Mouse (Mus musculus): Measurements from ENCODE around the gene Krtap5-3.
"Not testable (repeated sequence)": the region's sequence is repeated elsewhere in the genome, so short reads cannot be mapped to it uniquely, and the experiment has no call there.

The Krtap5-3 gene

GRCm38 (mm10) chr7:142201064-142201463, at the start of gene Krtap5-3:
Gene Krtap5-3 (plus strand): TSS chr7:142201364.
- no peak for DNase-seq (ENCODE audit: low spot score in 2 of 2)

- DNase-seq (ENCODE audit: low spot score in 2 of 2): no peak
These were observed 49.0 kb upstream of the Krtap5-3 start for GRCm38 (mm10) chr7:142152191-142152590.

GRCm38 (mm10) chr7:142155308-142155707, 45.9 kb upstream of the Krtap5-3 start:
- no peak for DNase-seq (ENCODE audit: low spot score in 2 of 2)

- DNase-seq (ENCODE audit: low spot score in 2 of 2): not testable (repeated sequence)
These were observed 44.2 kb upstream of the Krtap5-3 start, which contains the start of gene Gm29735 for GRCm38 (mm10) chr7:142157013-142157412. Gene Gm29735 (minus strand): TSS chr7:142157113.

- DNase-seq (ENCODE audit: low spot score in 2 of 2): no peak
These were observed 41.8 kb upstream of the Krtap5-3 start for GRCm38 (mm10) chr7:142159366-142159765.

GRCm38 (mm10) chr7:142165639-142166038, 35.5 kb upstream of the Krtap5-3 start, which contains the start of gene Gm4553:
Gene Gm4553 (minus strand): TSS chr7:142165739.
- not testable (repeated sequence) for DNase-seq (ENCODE audit: low spot score in 2 of 2)

- DNase-seq (ENCODE audit: low spot score in 2 of 2): no peak
These were observed 31.3 kb upstream of the Krtap5-3 start for GRCm38 (mm10) chr7:142169836-142170235.

GRCm38 (mm10) chr7:142175905-142176304, 25.3 kb upstream of the Krtap5-3 start, which contains the start of gene Krtap5-2:
Gene Krtap5-2 (minus strand): TSS chr7:142176005.
- DNase-seq (ENCODE audit: low spot score in 2 of 2): not testable (repeated sequence)

GRCm38 (mm10) chr7:142178685-142179084, 22.5 kb upstream of the Krtap5-3 start:
- no peak for DNase-seq (ENCODE audit: low spot score in 2 of 2)

- DNase-seq (ENCODE audit: low spot score in 2 of 2): peak in 1 of 2 experiments; percentile 32
These were observed 20.1 kb upstream of the Krtap5-3 start for GRCm38 (mm10) chr7:142181021-142181420.

- no peak for DNase-seq (ENCODE audit: low spot score in 2 of 2)
These were observed 13.0 kb upstream of the Krtap5-3 start for GRCm38 (mm10) chr7:142188156-142188555.

- DNase-seq (ENCODE audit: low spot score in 2 of 2): no peak
These were observed 10.9 kb upstream of the Krtap5-3 start, which contains the start of gene Gm10153 for GRCm38 (mm10) chr7:142190289-142190688. Gene Gm10153 (minus strand): TSS chr7:142190389.

- no peak for DNase-seq (ENCODE audit: low spot score in 2 of 2)
These were observed 2.4 kb upstream of the Krtap5-3 start for GRCm38 (mm10) chr7:142198748-142199147.

- no peak for DNase-seq (ENCODE audit: low spot score in 2 of 2)
These were observed 4.3 kb downstream of the Krtap5-3 start for GRCm38 (mm10) chr7:142205488-142205887.

- not testable (repeated sequence) for DNase-seq (ENCODE audit: low spot score in 2 of 2)
These were observed 5.7 kb downstream of the Krtap5-3 start for GRCm38 (mm10) chr7:142206891-142207290.

GRCm38 (mm10) chr7:142211559-142211958, 10.4 kb downstream of the Krtap5-3 start, which contains the start of gene Gm7579:
Gene Gm7579 (plus strand): TSS chr7:142211859.
- no peak for DNase-seq (ENCODE audit: low spot score in 2 of 2)

GRCm38 (mm10) chr7:142212136-142212535, 11.0 kb downstream of the Krtap5-3 start:
- not testable (repeated sequence) for DNase-seq (ENCODE audit: low spot score in 2 of 2)

- DNase-seq (ENCODE audit: low spot score in 2 of 2): no peak
These were observed 23.4 kb downstream of the Krtap5-3 start for GRCm38 (mm10) chr7:142224518-142224917.

GRCm38 (mm10) chr7:142229871-142230270, 28.7 kb downstream of the Krtap5-3 start, which contains the start of gene Krtap5-5:
Gene Krtap5-5 (minus strand): TSS chr7:142229971.
- DNase-seq (ENCODE audit: low spot score in 2 of 2): not testable (repeated sequence)

- DNase-seq (ENCODE audit: low spot score in 2 of 2): no peak
These were observed 30.4 kb downstream of the Krtap5-3 start for GRCm38 (mm10) chr7:142231540-142231939.

GRCm38 (mm10) chr7:142240978-142241377, 39.8 kb downstream of the Krtap5-3 start, which contains the start of gene Gm40460:
Gene Gm40460 (minus strand): TSS chr7:142241078.
- DNase-seq (ENCODE audit: low spot score in 2 of 2): no peak

GRCm38 (mm10) chr7:142249824-142250223, 48.7 kb downstream of the Krtap5-3 start:
- peak in 1 of 2 experiments; percentile 46 for DNase-seq (ENCODE audit: low spot score in 2 of 2)
